Mouse (Mus musculus) intestine, embryonic 16.5 days (tissue): ENCODE measurements around the gene Gm3045. TPM values are rescaled to one million over a fixed set of nuclear protein-coding genes. Genes with fewer than 3 reads are reported as not detected.

Source experiments
- ATAC-seq: fragments of 200-750 bp; cut with Nextera tagmentation; 2 replicates; pipeline ENCODE4 v1.8.0; 2017; ENCODE audit warnings: moderate TSS enrichment, moderate library complexity
- H3K27ac ChIP-seq: fragments of 300-500 bp; sonication (generic); 2 replicates; pipeline ENCODE4 v1.5.1; 2014; ENCODE audit warnings: mild to moderate bottlenecking, low read length
- H3K27me3 ChIP-seq: fragments of 300-500 bp; sonication (generic); replicated peaks from 2 replicates; pipeline ENCODE4 v1.6.1; 2014; ENCODE audit warnings: low read length, control low read depth, mixed read lengths; ENCODE audit not compliant: control insufficient read depth, insufficient read depth
- H3K36me3 ChIP-seq: fragments of 300-500 bp; sonication (generic); 2 replicates; pipeline ENCODE4 v1.6.1; 2014; ENCODE audit warnings: low read length, control low read depth; ENCODE audit not compliant: control insufficient read depth, insufficient read depth
- H3K4me1 ChIP-seq: fragments of 300-500 bp; sonication (generic); 2 replicates; pipeline ENCODE4 v1.6.1; 2014; ENCODE audit warnings: low read length, control low read depth, mixed read lengths; ENCODE audit not compliant: control insufficient read depth, insufficient read depth
- H3K4me2 ChIP-seq: fragments of 300-500 bp; sonication (generic); 2 replicates; pipeline ENCODE4 v1.6.1; 2014; ENCODE audit warnings: low read depth, low read length, control low read depth
- H3K4me3 ChIP-seq: fragments of 300-500 bp; sonication (generic); 2 replicates; pipeline ENCODE4 v1.5.1; 2014; ENCODE audit warnings: mild to moderate bottlenecking, low read length
- H3K9ac ChIP-seq: fragments of 300-500 bp; sonication (generic); 2 replicates; pipeline ENCODE4 v1.6.1; 2014; ENCODE audit warnings: low read depth, low read length
- H3K9me3 ChIP-seq: fragments of 300-500 bp; sonication (generic); 2 replicates; pipeline ENCODE4 v1.6.1; 2016; ENCODE audit warnings: low read length, control low read depth; ENCODE audit not compliant: control insufficient read depth
- WGBS: fragments of 180-500 bp; shearing (Covaris S2); extraction: QIAGEN DNeasy Blood & Tissue Kit; methylation state at CpG from one replicate; pipeline ENCODE4 v1.1.7; 2014; 5-methylcytosine and 5-hydroxymethylcytosine counted together
- polyA plus RNA-seq: library from polyadenylated mRNA; unstranded; fragments of >200 nt; fragmentation: Nextera tagmentation; extraction: Ambion mirVana; gene quantifications from 2 replicates; pipeline ENCODE4 v1.2.1, GENCODE M21; 2015

The Gm3045 gene
- polyA plus RNA-seq, 1 experiment from 2014 or later = not detected

DNA sequence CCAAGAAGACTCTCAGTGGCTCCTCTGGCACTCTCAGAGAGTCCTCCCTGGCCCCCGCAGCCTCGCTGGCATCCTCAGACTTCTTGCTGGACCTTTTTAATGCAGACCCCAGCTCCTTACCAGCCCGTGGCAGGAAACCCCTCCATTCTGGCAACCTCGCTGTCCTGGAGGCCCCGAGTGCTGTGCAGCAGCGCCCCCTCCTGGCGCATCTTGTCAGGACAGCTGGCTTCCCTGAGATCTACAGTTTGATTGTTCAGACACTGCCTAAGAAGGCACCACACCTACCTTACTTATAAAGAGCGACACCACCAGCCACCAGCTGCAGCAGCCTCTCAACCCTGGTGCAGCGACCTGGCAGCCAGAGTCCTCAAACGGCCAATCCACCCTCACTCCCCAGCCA, 7.1 kb downstream of the Gm3045 start:
- H3K36me3 ChIP-seq = no peaks in the 10 kb centered on the region
- H3K27me3 ChIP-seq = peaks cover 14% of the 10 kb centered on the region
- no peak overlapping the region for H3K4me3 ChIP-seq
- H3K9me3 ChIP-seq = no peaks in the 10 kb centered on the region
- no peak overlapping the region for H3K4me2 ChIP-seq
- no peak overlapping the region for H3K27ac ChIP-seq
- no peak for ATAC-seq
- 0 out of 2 replicates have a peak, but pooled peaks cover 4% of the 10 kb centered on the region for H3K4me1 ChIP-seq
- H3K9ac ChIP-seq = no peak overlapping the region
- WGBS = 15% methylated on average over 10 of the region's 10 CpGs

DNA sequence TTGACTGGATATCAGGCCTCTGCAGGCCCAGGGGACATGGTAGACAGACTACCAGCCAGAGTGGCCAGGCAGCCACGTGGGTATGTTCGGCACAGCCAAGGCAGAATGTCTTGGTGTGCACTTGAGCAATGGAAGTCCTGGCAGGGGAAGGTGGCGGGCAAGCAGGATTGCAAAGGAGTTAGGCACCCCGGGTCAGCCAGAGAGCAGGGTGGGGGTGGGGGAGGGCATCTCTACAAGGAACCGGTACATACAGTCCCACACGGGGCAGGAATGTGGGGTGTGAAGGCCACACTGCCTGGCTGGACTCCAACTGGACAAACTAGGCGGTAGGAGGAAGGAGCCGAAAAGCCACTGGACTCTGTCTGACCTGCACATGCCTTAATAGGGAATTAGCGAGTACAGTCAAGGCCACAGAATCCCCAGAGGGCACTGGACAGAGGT, 7.9 kb downstream of the Gm3045 start:
- H3K36me3 ChIP-seq = no peaks in the 10 kb centered on the region
- 0 out of 2 replicates have a peak, but pooled peaks cover 7% of the 10 kb centered on the region for H3K4me1 ChIP-seq
- peaks cover 23% of the 10 kb centered on the region for H3K27me3 ChIP-seq
- H3K27ac ChIP-seq = no peak overlapping the region
- 81% methylated on average over 9 of the region's 9 CpGs for WGBS
- no peak overlapping the region for H3K4me2 ChIP-seq
- H3K9ac ChIP-seq = no peak overlapping the region
- no peak for ATAC-seq
- no peaks in the 10 kb centered on the region for H3K9me3 ChIP-seq
- no peak overlapping the region for H3K4me3 ChIP-seq

GRCm38 (mm10) chr13:56435615-56436287, 9.4 kb downstream of the Gm3045 start:
- no peak overlapping the region for H3K9ac ChIP-seq
- no peak overlapping the region for H3K4me3 ChIP-seq
- no peak overlapping the region for H3K4me2 ChIP-seq
- H3K36me3 ChIP-seq = no peaks in the 10 kb centered on the region
- H3K9me3 ChIP-seq = no peaks in the 10 kb centered on the region
- H3K27ac ChIP-seq = no peak overlapping the region
- 0 out of 2 replicates have a peak, but pooled peaks cover 7% of the 10 kb centered on the region for H3K4me1 ChIP-seq
- no peak for ATAC-seq
- peaks cover 31% of the 10 kb centered on the region for H3K27me3 ChIP-seq
- 67% methylated on average over 10 of the region's 10 CpGs for WGBS

GRCm38 (mm10) chr13:56438211-56439075, 12.0 kb downstream of the Gm3045 start, which contains the start of gene Slc25a48:
Gene Slc25a48 (plus strand): TSS chr13:56438355.
- peak within 1 kb of the TSS; percentile 57; the same call in 1 of the 2 replicates for H3K9ac ChIP-seq
- no peak within 1 kb of the TSS for H3K27ac ChIP-seq
- no peaks in the 10 kb centered on the region for H3K36me3 ChIP-seq
- ATAC-seq = peak; percentile 70
- no peaks in the 10 kb centered on the region for H3K9me3 ChIP-seq
- WGBS = 2% methylated on average over 51 of the region's 51 CpGs
- peak within 1 kb of the TSS; percentile 50 for H3K4me3 ChIP-seq
- H3K4me2 ChIP-seq = peak within 1 kb of the TSS; percentile 80
- 0 out of 2 replicates have a peak, but pooled peaks cover 5% of the 10 kb centered on the region for H3K4me1 ChIP-seq
- H3K27me3 ChIP-seq = peaks cover 31% of the 10 kb centered on the region

GRCm38 (mm10) chr13:56443411-56443810, 17.0 kb downstream of the Gm3045 start:
- no peak overlapping the region for H3K4me2 ChIP-seq
- no peak overlapping the region for H3K27ac ChIP-seq
- ATAC-seq = peak; percentile 62; the same call in 1 of the 2 replicates
- H3K4me3 ChIP-seq = no peak overlapping the region
- H3K27me3 ChIP-seq = peaks cover 18% of the 10 kb centered on the region
- H3K9ac ChIP-seq = no peak overlapping the region
- 0 out of 2 replicates have a peak, but pooled peaks cover 4% of the 10 kb centered on the region for H3K4me1 ChIP-seq
- H3K9me3 ChIP-seq = no peaks in the 10 kb centered on the region
- no peaks in the 10 kb centered on the region for H3K36me3 ChIP-seq
- 45% methylated on average over 7 of the region's 7 CpGs for WGBS

DNA sequence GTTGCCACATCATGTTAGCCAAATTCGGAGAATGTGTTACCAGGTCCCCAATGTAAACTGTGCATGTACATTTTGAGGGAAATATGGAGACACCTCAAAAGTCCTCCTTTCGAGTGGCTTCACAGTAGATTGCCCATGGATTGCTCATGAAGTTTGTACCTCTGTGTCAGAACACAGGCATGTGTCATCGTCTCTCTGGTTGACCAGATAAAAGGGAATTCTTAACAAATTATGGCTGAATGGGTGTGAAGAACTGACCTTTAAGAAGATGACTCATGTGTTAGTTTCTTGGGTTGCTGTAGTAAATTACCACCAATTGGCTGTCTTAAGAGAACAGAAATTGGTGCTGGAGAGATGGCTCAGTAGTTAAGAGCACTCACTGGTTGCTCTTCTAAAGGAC, 17.7 kb downstream of the Gm3045 start:
- no peaks in the 10 kb centered on the region for H3K36me3 ChIP-seq
- H3K27me3 ChIP-seq = peaks cover 11% of the 10 kb centered on the region
- no peaks in the 10 kb centered on the region for H3K9me3 ChIP-seq
- H3K9ac ChIP-seq = no peak overlapping the region
- no peak overlapping the region for H3K4me3 ChIP-seq
- ATAC-seq = no peak
- no peak overlapping the region for H3K4me2 ChIP-seq
- WGBS = 84% methylated on average over 3 of the region's 3 CpGs
- H3K27ac ChIP-seq = no peak overlapping the region
- H3K4me1 ChIP-seq = no peaks in the 10 kb centered on the region

- no peak for ATAC-seq
- Histone ChIP-seq H3K4me1 (no peaks in the 10 kb centered on the region), H3K9me3 (no peaks in the 10 kb centered on the region), H3K36me3 (no peaks in the 10 kb centered on the region), H3K27me3 (peaks cover 2% of the 10 kb centered on the region; the same call in 1 of the 2 replicates), H3K9ac (no peak overlapping the region), H3K4me2 (no peak overlapping the region), H3K27ac (no peak overlapping the region), H3K4me3 (no peak overlapping the region)
- WGBS = 78% methylated on average over 6 of the region's 6 CpGs
Measured at GRCm38 (mm10) chr13:56444996-56445395, 18.6 kb downstream of the Gm3045 start.

- H3K9ac ChIP-seq = no peak overlapping the region
- no peaks in the 10 kb centered on the region for H3K36me3 ChIP-seq
- H3K9me3 ChIP-seq = no peaks in the 10 kb centered on the region
- H3K27me3 ChIP-seq = no peaks in the 10 kb centered on the region
- H3K4me1 ChIP-seq = no peaks in the 10 kb centered on the region
- no peak overlapping the region for H3K27ac ChIP-seq
- no peak overlapping the region for H3K4me2 ChIP-seq
- 66% methylated on average over 10 of the region's 10 CpGs for WGBS
- no peak for ATAC-seq
- H3K4me3 ChIP-seq = no peak overlapping the region
Measured at GRCm38 (mm10) chr13:56449239-56450030, 23.0 kb downstream of the Gm3045 start.

DNA sequence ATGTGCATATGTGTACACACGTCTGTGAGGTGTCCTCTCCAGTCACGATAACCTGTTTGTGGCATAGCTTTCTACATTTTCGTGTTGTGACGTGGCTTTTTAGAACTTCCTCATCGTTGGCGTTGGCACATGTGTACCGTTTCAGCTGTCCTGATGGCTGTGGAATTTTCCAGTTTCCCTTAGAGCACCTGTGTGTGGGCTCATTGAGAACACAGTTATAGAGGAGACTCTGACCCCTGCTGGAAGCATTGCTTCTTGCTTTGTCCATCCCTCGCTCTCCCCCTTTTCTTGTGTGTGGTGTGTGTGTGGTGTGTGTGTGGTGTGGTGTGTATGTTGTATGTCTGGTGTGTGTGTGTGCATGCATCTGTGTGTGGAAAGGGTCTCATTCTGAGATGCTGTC, 23.6 kb downstream of the Gm3045 start:
- Histone ChIP-seq H3K36me3 (no peaks in the 10 kb centered on the region), H3K27me3 (no peaks in the 10 kb centered on the region), H3K9me3 (no peaks in the 10 kb centered on the region), H3K9ac (no peak overlapping the region), H3K4me2 (no peak overlapping the region), H3K4me1 (no peaks in the 10 kb centered on the region), H3K27ac (no peak overlapping the region), H3K4me3 (no peak overlapping the region)
- no peak for ATAC-seq
- WGBS = 82% methylated on average over 8 of the region's 8 CpGs
